9 mouse cellular contexts compared by ENCODE assay signal in the genomic region with DNA sequence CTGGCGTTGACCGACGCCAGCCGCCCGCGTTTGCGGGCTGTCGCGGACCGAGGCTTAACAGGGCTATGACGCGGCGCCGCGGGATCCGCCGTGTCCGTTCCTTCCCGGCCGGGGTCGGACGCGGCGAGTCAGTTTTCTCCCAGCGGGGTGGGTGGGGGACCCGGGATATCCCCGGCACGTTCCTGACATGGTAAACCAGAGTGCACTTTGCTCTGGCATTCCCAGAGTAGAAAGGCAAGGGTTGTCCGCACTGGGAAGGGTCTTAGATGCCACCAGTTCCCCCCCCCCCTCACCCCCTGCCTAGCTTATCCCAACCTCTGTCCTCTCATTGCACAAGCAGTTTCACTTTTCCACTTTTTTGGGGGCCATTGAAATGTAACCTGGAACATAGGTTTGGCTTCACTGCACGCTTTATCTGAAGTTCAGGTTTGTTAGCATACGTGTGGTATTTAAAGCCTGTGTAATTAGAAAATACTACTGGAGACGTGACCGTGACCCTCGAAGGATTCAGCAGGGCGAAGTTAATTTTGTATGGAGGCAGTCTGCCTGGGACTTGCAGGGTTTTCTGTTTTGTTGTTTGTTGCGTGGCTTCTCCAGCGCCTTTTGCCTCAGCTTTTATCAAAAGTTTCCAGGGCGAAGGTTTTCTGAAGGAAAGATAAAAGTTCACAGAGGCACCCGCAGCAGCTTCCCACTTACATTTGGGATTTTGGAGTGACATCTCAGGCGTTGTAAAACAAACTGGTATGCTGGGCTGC. TPM values are rescaled to one million over a fixed set of nuclear protein-coding genes. Genes with fewer than 3 reads are reported as not detected.
DNase-seq lines count a peak whose midpoint lies in the region; ATAC-seq lines count a peak whose summit lies in the region.
"Had no signal": no experiment of that assay in that cellular context is flagged by ENCODE, and none has a peak within 500 bp of the region (broad histone marks: within the 10 kb centered on the region; RNA-seq: fewer than 3 reads in every experiment).

No protein-coding gene starts in this region.

- no peak for ATAC-seq in heart, embryonic 11.5 days (replicated peaks; ENCODE audit: insufficient number of reproducible peaks, low FRiP score, low TSS enrichment)
- ATAC-seq in hindbrain, embryonic 15.5 days (ENCODE audit: low FRiP score, low read depth): no peak
- ATAC-seq in midbrain, embryonic 12.5 days (ENCODE audit: low FRiP score, low read depth): no peak
- ATAC-seq in erythroid progenitor cell, adult 5-6 weeks (replicated peaks; ENCODE audit: low FRiP score, poor library complexity, severe bottlenecking): no peak

- WGBS in heart, embryonic 11.5 days (ENCODE audit: insufficient replicate concordance): 4% methylated on average over 39 of the region's 40 CpGs
- WGBS in hindbrain, embryonic 15.5 days: 8% methylated on average over 24 of the region's 40 CpGs
- 5% methylated on average over 40 of the region's 40 CpGs for WGBS in midbrain, embryonic 12.5 days

- no peaks in the 10 kb centered on the region for H3K9me3 ChIP-seq in heart, embryonic 11.5 days (replicated peaks; ENCODE audit: control insufficient read depth, low read length)
- no peaks in the 10 kb centered on the region for H3K9me3 ChIP-seq in hindbrain, embryonic 15.5 days
- no peaks in the 10 kb centered on the region for H3K9me3 ChIP-seq in midbrain, embryonic 12.5 days

- no peak for DNase-seq in heart, postnatal 25 days (ENCODE audit: low spot score)
- no peak for DNase-seq in urinary bladder, postnatal 10 days (ENCODE audit: low spot score)
- no peak for DNase-seq in thymus, postnatal 36 days

- H3K9ac ChIP-seq in heart, embryonic 11.5 days (ENCODE audit: low read depth, low read length): peak overlapping the region; percentile 70
- H3K9ac ChIP-seq in hindbrain, embryonic 15.5 days: 0 out of 2 replicates have a peak overlapping the region, but pooled peaks have one; percentile 5
- H3K9ac ChIP-seq in midbrain, embryonic 12.5 days (replicated peaks): 0 out of 2 replicates have a peak overlapping the region, but pooled peaks have one; percentile 24

- no peaks in the 10 kb centered on the region for H3K36me3 ChIP-seq in heart, embryonic 11.5 days (ENCODE audit: control insufficient read depth, insufficient read depth, low read length)
- no peaks in the 10 kb centered on the region for H3K36me3 ChIP-seq in hindbrain, embryonic 15.5 days
- H3K36me3 ChIP-seq in midbrain, embryonic 12.5 days: no peaks in the 10 kb centered on the region

- H3K27me3 ChIP-seq in heart, embryonic 11.5 days (ENCODE audit: control insufficient read depth, insufficient read depth, low read length): peaks cover 25% of the 10 kb centered on the region
- peaks cover 63% of the 10 kb centered on the region for H3K27me3 ChIP-seq in hindbrain, embryonic 15.5 days
- peaks cover 70% of the 10 kb centered on the region for H3K27me3 ChIP-seq in midbrain, embryonic 12.5 days

- H3K4me2 ChIP-seq in heart, embryonic 11.5 days: peak overlapping the region; percentile 75
- peak overlapping the region; percentile 61 for H3K4me2 ChIP-seq in hindbrain, embryonic 15.5 days
- H3K4me2 ChIP-seq in midbrain, embryonic 12.5 days (replicated peaks): peak overlapping the region; percentile 63

- peak overlapping the region; percentile 64 for H3K4me3 ChIP-seq in heart, embryonic 11.5 days (ENCODE audit: low read depth, low read length)
- peak overlapping the region; percentile 71 for H3K4me3 ChIP-seq in brown adipose tissue, adult 24 weeks (ENCODE audit: insufficient read depth, low read depth, low read length)
- peak overlapping the region; percentile 44 for H3K4me3 ChIP-seq in hindbrain, embryonic 15.5 days
- peak overlapping the region; percentile 47 for H3K4me3 ChIP-seq in midbrain, embryonic 12.5 days

- H3K4me1 ChIP-seq in heart, embryonic 11.5 days (ENCODE audit: control insufficient read depth, insufficient read depth, low read length): peaks cover 13% of the 10 kb centered on the region; the same call in 1 of the 2 replicates
- H3K4me1 ChIP-seq in brown adipose tissue, adult 24 weeks (ENCODE audit: control insufficient read depth, insufficient read depth, insufficient read length, low read length): peaks cover 9% of the 10 kb centered on the region
- peaks cover 25% of the 10 kb centered on the region for H3K4me1 ChIP-seq in hindbrain, embryonic 15.5 days (replicated peaks)
- H3K4me1 ChIP-seq in midbrain, embryonic 12.5 days: peaks cover 22% of the 10 kb centered on the region

- intact Hi-C loops in heart, postnatal 25 days (cut with DNase I): no loop called here

- H3K27ac ChIP-seq in heart, embryonic 11.5 days (ENCODE audit: low read depth, low read length): no peak overlapping the region
- peak overlapping the region; percentile 74 for H3K27ac ChIP-seq in brown adipose tissue, adult 24 weeks (replicated peaks; ENCODE audit: low read depth, low read length)
- H3K27ac ChIP-seq in hindbrain, embryonic 15.5 days (replicated peaks): no peak overlapping the region
- no peak overlapping the region for H3K27ac ChIP-seq in midbrain, embryonic 12.5 days (replicated peaks)

RNA-seq across cellular contexts. Expression of gene Pde8a, which starts 0.9 kb away (rescaled TPM):
- polyA plus RNA-seq in heart, embryonic 11.5 days (2014; fragmentation: Nextera tagmentation; extraction: Ambion mirVana): 2.7 and 3.5 TPM in 2 replicates
- total RNA-seq in heart, postnatal 25 days (2021): 10 to 100 TPM in 1 of 2 experiments, 1 to 10 TPM in 1; 9.7 to 10.1 TPM
- polyA plus RNA-seq in brown adipose tissue, adult 24 weeks (2012; ENCODE audit: insufficient read depth, insufficient read length, missing spikeins): 24.0 and 39.6 TPM in 2 replicates
- 1.9 and 2.4 TPM in 2 replicates for polyA plus RNA-seq in hindbrain, embryonic 15.5 days (2015; fragmentation: Nextera tagmentation; extraction: Ambion mirVana)
- 2.9 and 3.2 TPM in 2 replicates for polyA plus RNA-seq in midbrain, embryonic 12.5 days (2016; fragmentation: Nextera tagmentation; extraction: Ambion mirVana)
- total RNA-seq in erythroid progenitor cell, adult 5-6 weeks (2015; ENCODE audit: low replicate concordance): 1.8 and 32.3 TPM in 2 replicates
- 2.3 TPM in 1 of 2 replicates, not detected in the other for total RNA-seq in erythroid progenitor cell, adult 5-6 weeks (2017; ENCODE audit: low replicate concordance)
- total RNA-seq: MEL had no signal

Comparison
In these comparisons a context has a peak if more than half of its experiments do, and no peak if none do; other contexts are left out.
1. H3K9ac ChIP-seq: peak in every context shown above with its lines; median percentile 70 in heart, embryonic 11.5 days; 24 in midbrain, embryonic 12.5 days; 5 in hindbrain, embryonic 15.5 days.